In the genomic region with DNA sequence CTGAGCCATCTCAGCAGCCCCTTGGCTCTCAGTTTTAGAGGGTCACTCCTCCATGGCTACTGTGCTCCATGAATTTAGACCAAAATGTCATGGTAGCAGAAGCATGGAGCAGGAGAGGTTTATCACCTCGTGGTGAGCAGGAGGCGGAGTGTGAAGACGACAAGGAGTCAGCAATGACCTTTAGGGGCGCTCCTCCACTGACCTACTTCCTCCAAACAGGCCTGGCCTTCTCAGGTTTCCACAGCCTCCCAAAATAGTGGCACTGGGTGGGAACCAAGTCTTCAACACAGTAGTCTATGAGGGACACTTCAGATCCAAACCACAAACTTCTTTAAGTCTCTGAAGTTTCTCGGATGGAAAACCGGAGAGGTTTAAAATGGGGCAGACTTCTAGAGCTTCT, we compare ENCODE assay signal across 13 mouse cellular contexts. TPM values are rescaled to one million over a fixed set of nuclear protein-coding genes. Genes with fewer than 3 reads are reported as not detected.
"Had no signal": no experiment of that assay in that cellular context is flagged by ENCODE, and none has a peak within 500 bp of the region (broad histone marks: within the 10 kb centered on the region; RNA-seq: fewer than 3 reads in every experiment).

No protein-coding gene starts in this region.

- DNase-seq: kidney, adult 8-10 months; kidney, postnatal 10 days; kidney, postnatal 36 days; left cerebral cortex, postnatal 4 days; liver, postnatal 0 days; lung, embryonic 14.5 days; retina, postnatal 1 day; right cerebral cortex, postnatal 25 days; thymus, adult 2 months; thymus, postnatal 14 days; thymus, postnatal 4 days had no signal

RNA-seq across cellular contexts. Expression of a gene that starts 38.0 kb away (rescaled TPM):
- total RNA-seq: megakaryocyte, adult 5-6 weeks; midbrain, postnatal 0 days had no signal
